Mouse (Mus musculus): ENCODE data around the gene Oscar. TPM values are rescaled to one million over a fixed set of nuclear protein-coding genes. Genes with fewer than 3 reads are reported as not detected.
"Not testable (repeated sequence)": the region's sequence is repeated elsewhere in the genome, so short reads cannot be mapped to it uniquely, and the experiment has no call there.

Oscar gene
- polyA plus RNA-seq, 1 experiment from 2014 or later: 0.43 TPM

DNA sequence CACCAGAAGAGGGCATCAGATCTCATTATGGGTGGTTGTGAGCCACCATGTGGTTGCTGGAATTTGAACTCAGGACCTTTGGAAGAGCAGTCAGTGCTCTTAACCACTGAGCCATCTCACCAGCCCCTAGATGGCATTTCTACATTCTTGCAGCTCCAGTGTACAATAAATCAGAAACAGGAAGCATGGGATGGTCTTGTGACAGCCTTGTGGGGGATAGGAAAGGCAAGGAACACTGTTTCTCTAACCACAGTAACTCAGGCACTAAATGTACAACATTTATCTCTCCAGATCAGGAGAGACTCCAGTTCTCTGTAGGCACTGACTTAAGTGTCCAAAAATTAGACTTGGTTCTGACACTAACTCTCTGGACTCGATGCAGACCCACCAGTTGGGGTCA is 18.2 kb downstream of the Oscar start:
- H3K27me3 ChIP-seq (ENCODE audit: control insufficient read depth, insufficient read depth, low read depth, low read length); H3K27ac ChIP-seq (ENCODE audit: low read length); H3K4me1 ChIP-seq (ENCODE audit: control insufficient read depth, insufficient read depth, low read length); H3K9ac ChIP-seq (ENCODE audit: low read depth, low read length); H3K4me2 ChIP-seq (ENCODE audit: low read length); ATAC-seq; H3K4me3 ChIP-seq (ENCODE audit: low read depth, low read length); H3K9me3 ChIP-seq (replicated peaks; ENCODE audit: control insufficient read depth, low read length, poor library complexity, severe bottlenecking); H3K36me3 ChIP-seq (ENCODE audit: control insufficient read depth, insufficient read depth, low read length): not testable (repeated sequence)
- WGBS: 68% methylated on average over 1 of the region's 1 CpGs

DNA sequence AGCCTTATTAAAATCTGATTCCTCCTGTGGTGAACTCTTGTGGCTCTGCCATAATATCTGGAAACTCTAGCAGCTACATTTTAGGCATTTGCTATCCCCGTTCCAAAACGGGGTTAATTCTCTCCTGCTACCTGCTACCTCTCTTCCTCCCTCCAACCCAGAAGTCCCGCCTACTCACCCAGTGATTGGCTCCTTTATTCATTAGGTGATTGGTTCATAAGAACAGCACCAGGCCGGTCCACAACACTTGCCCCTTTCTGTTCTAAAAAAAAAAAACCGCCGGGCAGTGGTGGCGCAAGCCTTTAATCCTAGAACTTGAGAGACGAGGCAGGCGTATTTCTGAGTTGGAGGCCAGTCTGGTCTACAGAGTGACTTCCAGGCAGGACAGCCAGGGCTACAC is 20.8 kb downstream of the Oscar start:
- Histone ChIP-seq H3K4me3 (ENCODE audit: low read depth, low read length) (no peak overlapping the region), H3K36me3 (ENCODE audit: control insufficient read depth, insufficient read depth, low read length) (no peaks in the 10 kb centered on the region), H3K4me1 (ENCODE audit: control insufficient read depth, insufficient read depth, low read length) (no peaks in the 10 kb centered on the region), H3K4me2 (ENCODE audit: low read length) (peak overlapping the region; percentile 8; the same call in 1 of the 2 replicates), H3K27ac (ENCODE audit: low read length) (no peak overlapping the region), H3K9ac (ENCODE audit: low read depth, low read length) (no peak overlapping the region), H3K9me3 (replicated peaks; ENCODE audit: control insufficient read depth, low read length, poor library complexity, severe bottlenecking) (no peaks in the 10 kb centered on the region), H3K27me3 (ENCODE audit: control insufficient read depth, insufficient read depth, low read depth, low read length) (no peaks in the 10 kb centered on the region)
- no peak for ATAC-seq
- 24% methylated on average over 9 of the region's 9 CpGs for WGBS

GRCm38 (mm10) chr7:3594686-3595085 is 21.3 kb downstream of the Oscar start:
- Histone ChIP-seq H3K9ac (ENCODE audit: low read depth, low read length) (no peak overlapping the region), H3K4me1 (ENCODE audit: control insufficient read depth, insufficient read depth, low read length) (no peaks in the 10 kb centered on the region), H3K4me3 (ENCODE audit: low read depth, low read length) (no peak overlapping the region), H3K27me3 (ENCODE audit: control insufficient read depth, insufficient read depth, low read depth, low read length) (no peaks in the 10 kb centered on the region), H3K9me3 (replicated peaks; ENCODE audit: control insufficient read depth, low read length, poor library complexity, severe bottlenecking) (no peaks in the 10 kb centered on the region), H3K4me2 (ENCODE audit: low read length) (no peak overlapping the region), H3K36me3 (ENCODE audit: control insufficient read depth, insufficient read depth, low read length) (no peaks in the 10 kb centered on the region), H3K27ac (ENCODE audit: low read length) (no peak overlapping the region)
- 25% methylated on average over 5 of the region's 5 CpGs for WGBS
- no peak for ATAC-seq

DNA sequence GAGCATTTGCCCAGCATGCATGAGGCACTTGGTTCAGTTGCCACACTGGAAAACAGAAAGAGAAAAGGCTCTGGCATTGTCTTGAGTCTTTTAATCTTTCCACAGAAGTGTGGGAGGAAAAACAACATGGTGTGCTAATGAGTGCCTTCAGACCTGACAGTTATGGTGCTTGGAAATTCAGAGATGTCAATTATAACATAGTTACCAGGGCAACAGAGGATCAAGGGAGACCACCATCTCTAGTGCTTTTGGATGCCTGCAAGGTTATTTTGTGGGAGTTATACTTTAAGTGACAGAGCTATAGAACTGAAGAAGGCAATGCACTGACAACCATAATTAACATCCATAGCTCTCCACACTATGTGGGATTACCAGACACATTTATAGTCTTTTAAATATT is 22.1 kb downstream of the Oscar start:
- H3K27ac ChIP-seq (ENCODE audit: low read length): no peak overlapping the region
- peak; percentile 54; the same call in 1 of the 2 replicates for ATAC-seq
- no peak overlapping the region for H3K9ac ChIP-seq (ENCODE audit: low read depth, low read length)
- H3K9me3 ChIP-seq (replicated peaks; ENCODE audit: control insufficient read depth, low read length, poor library complexity, severe bottlenecking): no peaks in the 10 kb centered on the region
- no peak overlapping the region for H3K4me3 ChIP-seq (ENCODE audit: low read depth, low read length)
- no peaks in the 10 kb centered on the region for H3K36me3 ChIP-seq (ENCODE audit: control insufficient read depth, insufficient read depth, low read length)
- no peak overlapping the region for H3K4me2 ChIP-seq (ENCODE audit: low read length)
- no peaks in the 10 kb centered on the region for H3K27me3 ChIP-seq (ENCODE audit: control insufficient read depth, insufficient read depth, low read depth, low read length)
- H3K4me1 ChIP-seq (ENCODE audit: control insufficient read depth, insufficient read depth, low read length): no peaks in the 10 kb centered on the region

GRCm38 (mm10) chr7:3591534-3591933 is 24.4 kb downstream of the Oscar start:
- Histone ChIP-seq H3K27me3 (ENCODE audit: control insufficient read depth, insufficient read depth, low read depth, low read length) (no peaks in the 10 kb centered on the region), H3K9ac (ENCODE audit: low read depth, low read length) (no peak overlapping the region), H3K4me2 (ENCODE audit: low read length) (no peak overlapping the region), H3K27ac (ENCODE audit: low read length) (no peak overlapping the region), H3K9me3 (replicated peaks; ENCODE audit: control insufficient read depth, low read length, poor library complexity, severe bottlenecking) (no peaks in the 10 kb centered on the region), H3K4me3 (ENCODE audit: low read depth, low read length) (no peak overlapping the region), H3K36me3 (ENCODE audit: control insufficient read depth, insufficient read depth, low read length) (no peaks in the 10 kb centered on the region), H3K4me1 (ENCODE audit: control insufficient read depth, insufficient read depth, low read length) (no peaks in the 10 kb centered on the region)
- 84% methylated on average over 1 of the region's 1 CpGs for WGBS
- no peak for ATAC-seq

- Histone ChIP-seq H3K4me3 (ENCODE audit: low read depth, low read length) (no peak overlapping the region), H3K9me3 (replicated peaks; ENCODE audit: control insufficient read depth, low read length, poor library complexity, severe bottlenecking) (no peaks in the 10 kb centered on the region), H3K4me1 (ENCODE audit: control insufficient read depth, insufficient read depth, low read length) (no peaks in the 10 kb centered on the region), H3K9ac (ENCODE audit: low read depth, low read length) (no peak overlapping the region), H3K4me2 (ENCODE audit: low read length) (no peak overlapping the region), H3K36me3 (ENCODE audit: control insufficient read depth, insufficient read depth, low read length) (no peaks in the 10 kb centered on the region), H3K27me3 (ENCODE audit: control insufficient read depth, insufficient read depth, low read depth, low read length) (no peaks in the 10 kb centered on the region), H3K27ac (ENCODE audit: low read length) (no peak overlapping the region)
- 82% methylated on average over 3 of the region's 3 CpGs for WGBS
- no peak for ATAC-seq
Measured at GRCm38 (mm10) chr7:3590550-3590949, 25.4 kb downstream of the Oscar start.

GRCm38 (mm10) chr7:3587292-3587691 is 28.7 kb downstream of the Oscar start:
- no peaks in the 10 kb centered on the region for H3K4me1 ChIP-seq (ENCODE audit: control insufficient read depth, insufficient read depth, low read length)
- H3K27me3 ChIP-seq (ENCODE audit: control insufficient read depth, insufficient read depth, low read depth, low read length): no peaks in the 10 kb centered on the region
- ATAC-seq: no peak
- no peak overlapping the region for H3K27ac ChIP-seq (ENCODE audit: low read length)
- no peaks in the 10 kb centered on the region for H3K9me3 ChIP-seq (replicated peaks; ENCODE audit: control insufficient read depth, low read length, poor library complexity, severe bottlenecking)
- no peaks in the 10 kb centered on the region for H3K36me3 ChIP-seq (ENCODE audit: control insufficient read depth, insufficient read depth, low read length)
- WGBS: 71% methylated on average over 1 of the region's 1 CpGs
- no peak overlapping the region for H3K9ac ChIP-seq (ENCODE audit: low read depth, low read length)
- no peak overlapping the region for H3K4me2 ChIP-seq (ENCODE audit: low read length)
- H3K4me3 ChIP-seq (ENCODE audit: low read depth, low read length): no peak overlapping the region

DNA sequence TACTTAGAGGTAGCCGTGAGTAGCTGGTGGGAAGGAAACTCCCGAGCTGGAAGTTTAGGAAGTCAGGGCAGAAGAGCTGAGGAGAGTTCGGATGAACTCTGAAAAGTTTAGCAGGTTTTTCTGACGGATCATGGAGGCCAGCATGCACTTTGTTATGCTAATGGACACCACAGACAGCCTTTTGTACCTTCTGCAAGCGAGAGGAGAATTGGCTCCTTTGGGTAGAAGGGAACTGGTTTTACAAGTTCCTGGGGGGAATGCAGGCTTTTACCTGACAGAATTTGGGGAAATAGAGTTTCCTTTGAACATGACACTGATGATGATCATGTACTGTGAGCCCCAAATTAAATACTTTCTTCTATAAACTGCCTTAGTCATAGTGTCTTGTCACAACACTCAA is 29.7 kb downstream of the Oscar start:
- no peak for ATAC-seq
- 3% methylated on average over 5 of the region's 5 CpGs for WGBS
- Histone ChIP-seq H3K27me3 (ENCODE audit: control insufficient read depth, insufficient read depth, low read depth, low read length) (no peaks in the 10 kb centered on the region), H3K36me3 (ENCODE audit: control insufficient read depth, insufficient read depth, low read length) (no peaks in the 10 kb centered on the region), H3K9ac (ENCODE audit: low read depth, low read length) (no peak overlapping the region), H3K4me3 (ENCODE audit: low read depth, low read length) (no peak overlapping the region), H3K4me2 (ENCODE audit: low read length) (no peak overlapping the region), H3K4me1 (ENCODE audit: control insufficient read depth, insufficient read depth, low read length) (no peaks in the 10 kb centered on the region), H3K9me3 (replicated peaks; ENCODE audit: control insufficient read depth, low read length, poor library complexity, severe bottlenecking) (no peaks in the 10 kb centered on the region), H3K27ac (ENCODE audit: low read length) (no peak overlapping the region)

DNA sequence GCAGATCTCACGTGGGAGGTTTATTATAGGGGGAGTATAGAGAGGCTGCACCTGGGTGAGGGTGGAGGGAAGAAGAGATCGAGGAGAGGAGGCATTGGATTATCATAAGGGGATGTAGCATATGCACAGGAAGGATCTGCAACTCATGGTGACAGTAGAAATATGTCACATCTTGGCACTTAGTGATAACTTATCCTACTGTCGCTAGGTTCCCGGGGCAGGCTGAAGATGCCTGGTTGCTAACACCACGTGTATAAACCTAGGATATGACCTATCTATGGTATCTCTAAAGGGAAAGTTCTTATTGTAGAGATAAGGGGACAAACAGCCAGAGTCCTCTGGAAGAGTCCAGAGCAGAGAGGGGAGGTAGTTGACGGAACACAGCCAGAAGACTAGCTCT is 30.2 kb downstream of the Oscar start:
- no peak for ATAC-seq
- H3K4me2 ChIP-seq (ENCODE audit: low read length): no peak overlapping the region

GRCm38 (mm10) chr7:3580029-3580428 is 35.9 kb downstream of the Oscar start:
- Histone ChIP-seq H3K9me3 (replicated peaks; ENCODE audit: control insufficient read depth, low read length, poor library complexity, severe bottlenecking) (no peaks in the 10 kb centered on the region), H3K27ac (ENCODE audit: low read length) (no peak overlapping the region), H3K4me2 (ENCODE audit: low read length) (no peak overlapping the region), H3K4me1 (ENCODE audit: control insufficient read depth, insufficient read depth, low read length) (no peaks in the 10 kb centered on the region), H3K27me3 (ENCODE audit: control insufficient read depth, insufficient read depth, low read depth, low read length) (no peaks in the 10 kb centered on the region), H3K36me3 (ENCODE audit: control insufficient read depth, insufficient read depth, low read length) (no peaks in the 10 kb centered on the region), H3K4me3 (ENCODE audit: low read depth, low read length) (no peak overlapping the region), H3K9ac (ENCODE audit: low read depth, low read length) (no peak overlapping the region)
- 68% methylated on average over 2 of the region's 2 CpGs for WGBS
- ATAC-seq: no peak

More for the DNA sequence above, 30.2 kb downstream of the Oscar start:
- no peaks in the 10 kb centered on the region for H3K9me3 ChIP-seq (replicated peaks; ENCODE audit: control insufficient read depth, low read length, poor library complexity, severe bottlenecking)
- no peaks in the 10 kb centered on the region for H3K27me3 ChIP-seq (ENCODE audit: control insufficient read depth, insufficient read depth, low read depth, low read length)
- H3K4me1 ChIP-seq (ENCODE audit: control insufficient read depth, insufficient read depth, low read length): no peaks in the 10 kb centered on the region
- 18% methylated on average over 6 of the region's 6 CpGs for WGBS
- H3K9ac ChIP-seq (ENCODE audit: low read depth, low read length): no peak overlapping the region
- H3K27ac ChIP-seq (ENCODE audit: low read length): no peak overlapping the region
- no peaks in the 10 kb centered on the region for H3K36me3 ChIP-seq (ENCODE audit: control insufficient read depth, insufficient read depth, low read length)
- H3K4me3 ChIP-seq (ENCODE audit: low read depth, low read length): no peak overlapping the region
